Mouse (Mus musculus) megakaryocyte progenitor cell, adult 5-6 weeks (primary cell): ENCODE results near the gene A230072I06Rik. TPM values are rescaled to one million over a fixed set of nuclear protein-coding genes. Genes with fewer than 3 reads are reported as not detected.

ENCODE experiments used
- ATAC-seq: replicated peaks from 2 replicates; pipeline ENCODE4 v1.8.0; 2016; ENCODE audit warnings: mild to moderate bottlenecking, moderate TSS enrichment, inconsistent platforms; ENCODE audit not compliant: poor library complexity
- total RNA-seq, 2 experiments: library from RNA; stranded (forward) in 1 of 2; stranded (reverse) in 1 of 2; fragments of 157-497, 149-512 nt in 1 of 2; fragments of 200-1000 nt in 1 of 2; gene quantifications; 2 replicates each; pipeline versions ENCODE4 v1.2.3 to v1.2.4; 2015 to 2017

The A230072I06Rik gene
- total RNA-seq, 2 experiments from 2014 or later: not detected

- no peak for ATAC-seq
Observed at GRCm38 (mm10) chr8:12322071-12322470, 43.5 kb downstream of the A230072I06Rik start.

- no peak for ATAC-seq
Observed at GRCm38 (mm10) chr8:12323238-12323637, 44.6 kb downstream of the A230072I06Rik start.

GRCm38 (mm10) chr8:12324561-12324960, 45.9 kb downstream of the A230072I06Rik start:
- ATAC-seq: no peak

GRCm38 (mm10) chr8:12324991-12325601, 46.5 kb downstream of the A230072I06Rik start:
- ATAC-seq: no peak

DNA sequence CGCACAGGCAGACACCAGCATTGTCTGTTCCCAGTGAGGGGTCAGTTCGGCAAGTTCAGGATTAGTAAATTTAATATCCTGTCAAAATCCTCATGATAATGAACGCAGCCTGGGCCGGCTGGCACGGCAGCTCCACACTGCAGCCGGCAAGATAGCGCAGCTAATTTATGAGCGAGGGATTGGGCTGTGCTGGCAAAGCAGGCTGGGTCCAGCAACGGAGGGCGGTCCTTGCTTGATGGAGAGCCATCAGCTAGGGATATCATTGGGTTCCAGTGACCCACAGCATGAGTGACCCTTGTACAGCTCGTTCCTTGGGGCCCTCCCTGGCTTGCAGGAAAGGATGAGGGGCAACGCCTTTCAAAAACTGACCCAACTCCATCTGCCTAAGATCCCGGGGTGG, 48.6 kb downstream of the A230072I06Rik start:
- ATAC-seq: no peak

GRCm38 (mm10) chr8:12327707-12328471, 49.3 kb downstream of the A230072I06Rik start:
- ATAC-seq: no peak

- no peak for ATAC-seq
Observed at GRCm38 (mm10) chr8:12328476-12328875, 49.9 kb downstream of the A230072I06Rik start.

DNA sequence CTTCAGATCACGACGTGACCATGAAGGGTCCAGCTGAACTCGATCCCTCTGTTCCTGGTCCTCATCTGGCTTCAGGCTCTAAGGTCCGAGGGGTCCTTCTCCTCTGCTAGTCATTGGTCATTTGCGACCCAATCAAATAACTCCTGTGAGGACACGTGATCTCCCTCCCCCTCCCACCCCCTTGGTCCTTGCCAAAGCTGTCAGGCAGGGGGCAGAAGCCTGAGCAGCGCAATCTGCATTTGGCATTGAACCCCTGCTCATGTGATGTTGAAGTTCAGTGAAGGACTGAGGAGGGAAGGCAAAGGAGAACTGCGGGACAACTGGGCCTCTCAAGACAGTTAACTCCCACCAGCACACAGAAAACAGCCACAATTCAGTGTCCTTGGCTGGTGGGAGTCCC, 51.4 kb downstream of the A230072I06Rik start:
- ATAC-seq: no peak

Other genes with a start within 250 kb of the A230072I06Rik start
- not detected in 2 replicates for gene Sox1, start 116.5 kb downstream of the A230072I06Rik start, total RNA-seq (2015)
- not detected in 2 replicates for gene Sox1, start 116.5 kb downstream of the A230072I06Rik start, total RNA-seq (2017)